Mouse (Mus musculus) heart, embryonic 13.5 days (tissue): Measurements from ENCODE around the gene Rbfox1. TPM values are rescaled to one million over a fixed set of nuclear protein-coding genes. Genes with fewer than 3 reads are reported as not detected.

ENCODE experiments used
- ATAC-seq: fragments of 200-750 bp; cut with Nextera tagmentation; 2 replicates; pipeline ENCODE4 v1.8.0; 2017; ENCODE audit warnings: moderate TSS enrichment; ENCODE audit not compliant: insufficient number of reproducible peaks, low FRiP score, low TSS enrichment; ENCODE audit errors: extremely low read depth
- H3K27ac ChIP-seq: fragments of 300-500 bp; sonication (generic); replicated peaks from 2 replicates; pipeline ENCODE4 v1.5.1; 2015; ENCODE audit warnings: moderate library complexity, mild to moderate bottlenecking, inconsistent platforms
- H3K27me3 ChIP-seq: fragments of 300-500 bp; sonication (generic); replicated peaks from 2 replicates; pipeline ENCODE4 v1.6.1; 2015; ENCODE audit warnings: mild to moderate bottlenecking, inconsistent platforms
- H3K36me3 ChIP-seq: fragments of 300-500 bp; sonication (generic); 2 replicates; pipeline ENCODE4 v1.6.1; 2015; ENCODE audit warnings: mild to moderate bottlenecking, inconsistent platforms
- H3K4me1 ChIP-seq: fragments of 300-500 bp; sonication (generic); 2 replicates; pipeline ENCODE4 v1.6.1; 2015; ENCODE audit warnings: inconsistent platforms
- H3K4me2 ChIP-seq: fragments of 300-500 bp; sonication (generic); 2 replicates; pipeline ENCODE4 v1.6.1; 2015; ENCODE audit warnings: inconsistent platforms, mild to moderate bottlenecking, moderate library complexity
- H3K4me3 ChIP-seq: fragments of 300-500 bp; sonication (generic); 2 replicates; pipeline ENCODE4 v1.5.1; 2015; ENCODE audit warnings: moderate library complexity, mild to moderate bottlenecking, inconsistent platforms
- H3K9ac ChIP-seq: fragments of 300-500 bp; sonication (generic); 2 replicates; pipeline ENCODE4 v1.6.1; 2015; ENCODE audit warnings: inconsistent platforms, mild to moderate bottlenecking, moderate library complexity
- H3K9me3 ChIP-seq: fragments of 300-500 bp; sonication (generic); 2 replicates; pipeline ENCODE4 v1.6.1; 2016; ENCODE audit warnings: inconsistent platforms
- WGBS: fragments of 180-500 bp; shearing (Covaris S2); methylation state at CpG from one replicate; pipeline ENCODE4 v1.1.7; 2015; ENCODE audit warnings: mixed read lengths; 5-methylcytosine and 5-hydroxymethylcytosine counted together
- polyA plus RNA-seq: library from polyadenylated mRNA; unstranded; fragments of >200 nt; fragmentation: Nextera tagmentation; extraction: Ambion mirVana; gene quantifications from 2 replicates; pipeline ENCODE4 v1.2.1, GENCODE M21; 2015

The Rbfox1 gene
- polyA plus RNA-seq, 1 experiment from 2014 or later, result 2.8 TPM

DNA sequence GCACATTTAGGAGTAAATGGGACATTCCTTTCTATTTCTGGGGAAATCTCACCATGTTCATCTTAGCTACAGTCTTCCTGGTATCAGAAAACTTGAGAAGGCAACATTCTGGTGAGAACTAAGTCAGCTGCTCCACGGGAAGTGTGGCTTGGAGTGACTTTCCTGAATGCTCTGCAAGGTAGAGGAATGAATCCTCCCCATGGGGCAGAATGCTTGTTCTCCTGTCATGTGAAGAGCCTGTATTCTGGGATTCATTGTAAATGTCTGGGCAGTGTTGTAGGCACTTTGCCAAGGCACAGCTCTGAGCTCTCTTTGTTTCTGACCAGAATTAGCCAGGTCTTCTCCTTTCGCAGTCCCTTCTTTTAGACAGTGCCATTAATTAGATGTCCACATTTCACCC is 1211.9 kb downstream of the Rbfox1 start:
- H3K4me2 ChIP-seq, result no peak overlapping the region
- 48% methylated on average over 2 of the region's 2 CpGs for WGBS
- H3K27me3 ChIP-seq, result no peaks in the 10 kb centered on the region
- no peaks in the 10 kb centered on the region for H3K9me3 ChIP-seq
- H3K4me1 ChIP-seq, result peaks cover 65% of the 10 kb centered on the region
- no peak overlapping the region for H3K9ac ChIP-seq
- no peak overlapping the region for H3K4me3 ChIP-seq
- peak overlapping the region; percentile 8; the same call in 1 of the 2 replicates for H3K27ac ChIP-seq
- H3K36me3 ChIP-seq, result no peaks in the 10 kb centered on the region
- ATAC-seq, result no peak

GRCm38 (mm10) chr16:7097951-7098710 is 1213.0 kb downstream of the Rbfox1 start:
- Histone ChIP-seq H3K27me3 (no peaks in the 10 kb centered on the region), H3K27ac (no peak overlapping the region), H3K4me2 (no peak overlapping the region), H3K4me1 (peaks cover 67% of the 10 kb centered on the region), H3K9ac (no peak overlapping the region), H3K36me3 (no peaks in the 10 kb centered on the region), H3K9me3 (no peaks in the 10 kb centered on the region), H3K4me3 (no peak overlapping the region)
- 79% methylated on average over 8 of the region's 8 CpGs for WGBS
- ATAC-seq, result no peak

- Histone ChIP-seq H3K9me3 (no peaks in the 10 kb centered on the region), H3K4me3 (no peak overlapping the region), H3K4me2 (peak overlapping the region; percentile 22), H3K27me3 (no peaks in the 10 kb centered on the region), H3K27ac (peak overlapping the region; percentile 73), H3K36me3 (no peaks in the 10 kb centered on the region), H3K9ac (no peak overlapping the region), H3K4me1 (peaks cover 73% of the 10 kb centered on the region)
- WGBS, result 9% methylated on average over 11 of the region's 11 CpGs
- ATAC-seq, result peak; percentile 74
Observed at GRCm38 (mm10) chr16:7099506-7100300, 1214.5 kb downstream of the Rbfox1 start.

DNA sequence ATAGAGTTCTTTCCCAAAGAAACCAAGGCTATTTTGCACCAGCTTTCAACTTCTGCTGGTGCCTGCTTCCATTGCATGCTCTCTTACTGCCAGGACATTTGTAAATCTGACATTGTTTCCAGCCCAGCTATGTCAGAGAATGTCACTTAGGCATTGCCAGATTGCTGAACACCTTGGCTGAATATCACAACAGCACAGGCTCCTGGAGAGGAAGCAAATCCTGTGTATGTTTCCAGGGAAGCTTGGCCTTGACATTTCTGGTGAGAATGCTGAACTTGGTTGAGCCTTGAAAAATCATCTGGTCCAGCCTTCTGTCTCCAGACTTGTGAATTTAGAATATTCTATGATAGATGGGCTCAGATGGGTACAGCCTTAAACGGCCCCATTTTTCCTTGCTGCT is 1217.3 kb downstream of the Rbfox1 start:
- Histone ChIP-seq H3K4me1 (peaks cover 54% of the 10 kb centered on the region), H3K36me3 (no peaks in the 10 kb centered on the region), H3K27ac (peak overlapping the region; percentile 48; the same call in 1 of the 2 replicates), H3K9me3 (no peaks in the 10 kb centered on the region), H3K27me3 (no peaks in the 10 kb centered on the region), H3K4me2 (no peak overlapping the region), H3K9ac (no peak overlapping the region), H3K4me3 (no peak overlapping the region)
- ATAC-seq, result no peak
- WGBS, result 64% methylated on average over 1 of the region's 1 CpGs

DNA sequence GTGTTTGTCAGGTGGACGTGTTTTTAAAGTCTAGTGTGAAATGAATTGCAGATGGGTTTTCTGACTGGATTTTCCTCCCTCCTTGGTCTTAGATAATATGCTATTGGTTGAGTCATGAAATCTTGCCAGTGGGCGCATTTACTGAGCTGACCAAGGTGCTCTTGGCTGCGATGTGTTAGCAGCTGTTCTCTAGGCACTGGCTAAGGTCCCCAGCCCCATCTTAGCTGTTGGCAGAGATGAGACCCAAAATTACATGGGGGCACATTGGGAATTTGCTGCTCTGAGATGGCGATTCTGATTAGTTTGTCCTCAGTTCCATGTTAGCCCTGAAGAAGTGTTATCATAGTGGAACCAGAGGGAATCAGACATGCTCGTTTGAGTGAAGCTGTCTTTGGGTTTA is 1218.1 kb downstream of the Rbfox1 start:
- no peaks in the 10 kb centered on the region for H3K9me3 ChIP-seq
- no peak overlapping the region for H3K4me3 ChIP-seq
- H3K9ac ChIP-seq, result no peak overlapping the region
- no peak overlapping the region for H3K27ac ChIP-seq
- no peak overlapping the region for H3K4me2 ChIP-seq
- H3K36me3 ChIP-seq, result no peaks in the 10 kb centered on the region
- 82% methylated on average over 5 of the region's 5 CpGs for WGBS
- peaks cover 50% of the 10 kb centered on the region for H3K4me1 ChIP-seq
- H3K27me3 ChIP-seq, result no peaks in the 10 kb centered on the region
- ATAC-seq, result no peak

DNA sequence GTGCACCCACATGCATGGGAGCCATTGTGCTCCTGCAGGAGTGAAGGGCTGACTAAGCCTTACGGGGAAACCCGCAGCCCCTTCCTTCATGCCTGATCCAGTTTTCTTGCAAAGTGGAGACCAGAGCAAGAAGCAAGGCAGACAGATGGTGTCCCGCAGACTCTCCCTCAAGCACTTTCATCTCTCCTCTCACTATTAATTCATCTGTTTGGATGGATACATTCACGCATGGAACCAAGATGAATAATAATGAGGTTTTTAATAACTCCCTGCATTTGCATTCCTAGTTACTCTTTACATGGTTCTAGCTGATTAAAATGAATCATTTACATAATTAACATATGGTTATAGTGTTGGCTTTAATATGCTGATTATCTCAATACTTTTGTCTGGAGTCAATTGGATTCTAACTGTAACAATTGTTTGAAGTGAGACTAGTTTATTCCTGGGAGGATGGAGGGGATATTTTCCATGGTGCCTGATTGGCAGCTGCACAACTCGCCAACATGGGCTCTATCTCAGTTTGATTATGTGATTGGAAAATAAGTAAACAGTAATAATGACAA is 1221.4 kb downstream of the Rbfox1 start:
- Histone ChIP-seq H3K27ac (no peak overlapping the region), H3K9me3 (no peaks in the 10 kb centered on the region), H3K27me3 (no peaks in the 10 kb centered on the region), H3K9ac (no peak overlapping the region), H3K4me1 (peaks cover 24% of the 10 kb centered on the region), H3K4me2 (no peak overlapping the region), H3K4me3 (no peak overlapping the region), H3K36me3 (no peaks in the 10 kb centered on the region)
- 86% methylated on average over 5 of the region's 5 CpGs for WGBS
- no peak for ATAC-seq

- 40% methylated on average over 3 of the region's 3 CpGs for WGBS
- H3K4me1 ChIP-seq, result peaks cover 16% of the 10 kb centered on the region
- H3K4me3 ChIP-seq, result no peak overlapping the region
- H3K4me2 ChIP-seq, result no peak overlapping the region
- no peak overlapping the region for H3K9ac ChIP-seq
- H3K36me3 ChIP-seq, result no peaks in the 10 kb centered on the region
- H3K27ac ChIP-seq, result 0 out of 2 replicates have a peak overlapping the region, but pooled peaks have one; percentile 24
- ATAC-seq, result no peak
- no peaks in the 10 kb centered on the region for H3K9me3 ChIP-seq
- H3K27me3 ChIP-seq, result no peaks in the 10 kb centered on the region
Observed at GRCm38 (mm10) chr16:7115945-7116344, 1230.8 kb downstream of the Rbfox1 start.

DNA sequence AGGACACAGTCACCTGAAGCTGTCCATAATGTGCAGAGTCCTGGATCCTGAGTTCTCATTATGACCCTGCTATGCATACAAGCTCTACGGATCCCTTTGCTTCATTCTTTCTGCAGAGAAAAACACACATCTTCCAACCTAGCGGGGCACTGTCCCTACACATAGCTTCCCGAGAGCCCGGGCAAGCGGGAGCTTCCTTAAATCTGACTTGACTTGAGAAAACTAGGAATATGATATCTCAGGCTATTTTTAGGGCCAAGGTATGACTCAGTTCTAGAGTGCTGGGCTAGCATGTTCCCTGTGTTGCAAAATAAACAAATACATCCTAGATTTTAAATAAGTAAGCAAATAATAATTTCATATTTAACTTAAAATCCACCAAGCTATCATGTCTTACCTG is 1244.4 kb downstream of the Rbfox1 start:
- ATAC-seq, result no peak
- 58% methylated on average over 5 of the region's 5 CpGs for WGBS

GRCm38 (mm10) chr16:7132434-7132833 is 1247.3 kb downstream of the Rbfox1 start:
- Histone ChIP-seq H3K27ac (no peak overlapping the region), H3K9me3 (no peaks in the 10 kb centered on the region), H3K9ac (no peak overlapping the region), H3K36me3 (no peaks in the 10 kb centered on the region), H3K4me3 (no peak overlapping the region), H3K4me2 (no peak overlapping the region), H3K27me3 (peaks cover 6% of the 10 kb centered on the region; the same call in 1 of the 2 replicates), H3K4me1 (0 out of 2 replicates have a peak, but pooled peaks cover 3% of the 10 kb centered on the region)
- WGBS, result 51% methylated on average over 1 of the region's 1 CpGs
- no peak for ATAC-seq

More for the DNA sequence above, 1244.4 kb downstream of the Rbfox1 start:
- Histone ChIP-seq H3K27ac (no peak overlapping the region), H3K9me3 (no peaks in the 10 kb centered on the region), H3K36me3 (no peaks in the 10 kb centered on the region), H3K4me3 (no peak overlapping the region), H3K27me3 (0 out of 2 replicates have a peak, but pooled peaks cover 4% of the 10 kb centered on the region), H3K4me2 (no peak overlapping the region), H3K9ac (no peak overlapping the region), H3K4me1 (0 out of 2 replicates have a peak, but pooled peaks cover 3% of the 10 kb centered on the region)

DNA sequence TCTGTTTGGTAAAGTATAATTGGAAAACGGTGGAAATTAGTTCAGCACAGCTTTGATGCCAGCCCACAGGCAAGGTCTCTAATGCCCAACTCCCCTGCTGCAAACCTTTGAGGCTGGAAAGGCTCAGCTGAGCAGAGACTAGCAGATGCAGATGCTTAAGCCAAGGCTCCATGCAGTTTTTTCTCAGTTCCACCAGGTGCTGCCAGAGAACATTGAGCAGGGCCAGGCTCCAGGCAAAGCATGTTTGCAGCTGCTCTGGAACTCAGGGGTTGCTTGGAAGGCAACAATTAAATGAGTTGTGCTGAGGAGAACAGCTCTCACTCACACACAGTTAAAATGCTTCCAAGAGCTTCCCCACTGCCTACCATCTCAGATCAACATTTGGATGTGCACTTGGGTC is 1251.8 kb downstream of the Rbfox1 start:
- no peaks in the 10 kb centered on the region for H3K36me3 ChIP-seq
- H3K27ac ChIP-seq, result no peak overlapping the region
- H3K4me1 ChIP-seq, result peaks cover 16% of the 10 kb centered on the region
- no peak overlapping the region for H3K4me2 ChIP-seq
- no peak overlapping the region for H3K4me3 ChIP-seq
- H3K9me3 ChIP-seq, result peaks cover 2% of the 10 kb centered on the region; the same call in 1 of the 2 replicates
- no peak for ATAC-seq
- 68% methylated on average over 1 of the region's 1 CpGs for WGBS
- no peak overlapping the region for H3K9ac ChIP-seq
- H3K27me3 ChIP-seq, result peaks cover 25% of the 10 kb centered on the region; the same call in 1 of the 2 replicates

DNA sequence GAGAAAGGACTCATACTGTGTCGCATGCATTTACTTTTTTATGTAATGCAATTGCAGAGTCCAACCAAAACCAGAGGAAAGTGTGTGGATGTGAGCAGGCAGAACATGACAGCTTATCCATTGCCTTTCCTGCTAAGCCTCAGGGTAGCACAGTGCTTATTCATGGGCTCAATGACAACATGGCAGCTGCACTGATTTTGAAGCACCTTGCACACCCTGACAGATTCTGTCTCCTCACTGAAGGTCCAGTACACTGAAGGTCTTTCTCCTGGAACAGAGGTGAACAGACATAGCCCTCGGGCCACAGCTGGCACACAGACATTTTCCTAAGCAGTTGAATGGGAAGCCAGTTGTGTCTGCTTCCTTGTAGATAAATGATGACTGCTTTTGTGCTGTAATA is 1254.3 kb downstream of the Rbfox1 start:
- Histone ChIP-seq H3K4me2 (no peak overlapping the region), H3K27ac (no peak overlapping the region), H3K4me1 (peaks cover 16% of the 10 kb centered on the region), H3K36me3 (no peaks in the 10 kb centered on the region), H3K9me3 (peaks cover 2% of the 10 kb centered on the region; the same call in 1 of the 2 replicates), H3K4me3 (no peak overlapping the region), H3K27me3 (peaks cover 34% of the 10 kb centered on the region; the same call in 1 of the 2 replicates), H3K9ac (no peak overlapping the region)
- no peak for ATAC-seq
- 78% methylated on average over 2 of the region's 2 CpGs for WGBS
